Mouse (Mus musculus) monocyte, adult 2 months (primary cell): Measurements from ENCODE around the gene Degs2.
"Not testable (repeated sequence)": the region's sequence is repeated elsewhere in the genome, so short reads cannot be mapped to it uniquely, and the experiment has no call there.

Experiments used
- DNase-seq, 2 experiments: peaks; one replicate each; pipeline ENCODE4 v3.0.0; 2022; ENCODE audit warnings: low spot score in 2 of 2, low read depth in 1 of 2

Gene Degs2

DNA sequence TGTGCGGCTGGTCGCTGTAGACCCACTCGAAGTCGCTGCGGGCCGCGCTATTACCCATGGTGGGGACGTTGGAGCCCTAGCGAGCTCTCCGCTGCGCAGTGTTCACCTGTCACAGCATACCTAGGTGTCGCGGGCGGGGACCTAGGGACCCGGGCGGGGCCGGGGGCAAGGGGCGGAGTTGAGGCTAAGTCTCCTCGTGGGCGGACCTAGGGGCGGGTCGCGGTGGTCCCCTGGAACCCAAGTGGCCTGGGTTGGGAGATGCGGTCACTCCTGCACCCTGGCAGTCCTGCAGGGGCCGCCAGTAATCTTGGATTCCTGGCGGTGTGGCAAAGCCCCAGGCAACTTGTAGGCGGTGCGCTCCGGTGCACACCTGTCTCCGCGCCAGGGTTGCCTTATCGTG lies at the start of gene Degs2:
TSS of gene Degs2 (minus strand) at position 131 of the 400 bp plus-strand sequence.
- DNase-seq, result no peak

DNA sequence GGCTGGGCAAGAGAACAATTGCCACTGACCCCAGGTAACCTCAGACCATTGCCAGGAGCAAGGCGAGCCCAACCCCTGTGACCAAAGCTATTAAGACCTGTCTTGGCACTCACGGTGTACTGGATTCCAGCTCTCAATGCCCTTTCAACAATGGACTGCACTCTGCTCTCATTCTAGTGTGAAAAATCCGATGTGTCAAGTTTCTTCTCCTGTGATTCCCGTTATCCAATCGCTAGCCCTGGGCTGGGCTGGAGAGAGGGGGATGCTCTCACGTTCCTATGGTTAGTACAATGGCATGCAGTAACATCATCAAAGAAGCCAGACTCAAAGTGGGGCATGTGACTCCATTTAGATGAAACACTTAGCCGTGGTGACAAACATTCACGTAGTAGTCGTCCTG lies 49.7 kb upstream of the Degs2 start:
- DNase-seq, result no peak

DNA sequence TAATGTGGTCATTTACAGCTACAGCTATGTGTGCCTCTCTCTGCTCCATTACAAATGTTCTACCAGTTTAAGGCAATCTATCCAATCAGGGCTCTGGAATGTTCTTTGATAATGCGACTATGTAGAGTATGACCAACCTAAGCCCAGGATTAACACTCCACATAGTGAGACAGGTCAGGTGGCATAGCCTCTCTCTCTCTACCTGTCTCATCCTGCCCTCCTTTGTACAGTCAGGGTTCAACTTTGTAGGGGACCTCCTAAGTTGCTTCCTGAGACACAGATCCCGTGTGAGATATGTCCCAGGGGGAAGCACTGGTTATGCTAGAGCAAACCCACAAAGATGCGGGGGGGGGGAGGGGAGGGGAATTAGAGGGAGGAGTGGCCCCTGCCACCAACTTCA lies 48.1 kb upstream of the Degs2 start:
- DNase-seq, result no peak

- DNase-seq, result no peak
Observed at GRCm38 (mm10) chr12:108749454-108749853, 47.3 kb upstream of the Degs2 start.

DNA sequence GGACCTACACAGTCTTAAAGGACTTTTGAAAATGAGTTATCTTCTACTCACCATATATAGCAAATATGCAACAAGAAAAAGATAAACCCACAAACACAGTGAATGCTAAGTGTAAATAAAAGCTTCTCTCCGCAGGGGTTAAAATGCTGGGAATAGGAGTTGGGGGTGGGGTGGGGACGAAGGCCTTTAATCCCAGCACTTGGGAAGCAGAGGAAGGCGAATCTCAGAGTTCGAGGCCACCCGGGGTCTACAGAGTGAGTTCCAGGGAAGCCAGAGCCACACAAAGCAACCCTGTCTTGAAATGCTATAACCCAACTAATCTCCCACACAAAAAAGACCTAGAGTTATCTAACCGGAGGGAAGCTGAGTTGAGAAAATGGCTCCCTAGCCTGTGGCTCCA lies 46.9 kb upstream of the Degs2 start:
- DNase-seq, result no peak

- no peak for DNase-seq
Observed at GRCm38 (mm10) chr12:108745990-108746389, 43.9 kb upstream of the Degs2 start.

DNA sequence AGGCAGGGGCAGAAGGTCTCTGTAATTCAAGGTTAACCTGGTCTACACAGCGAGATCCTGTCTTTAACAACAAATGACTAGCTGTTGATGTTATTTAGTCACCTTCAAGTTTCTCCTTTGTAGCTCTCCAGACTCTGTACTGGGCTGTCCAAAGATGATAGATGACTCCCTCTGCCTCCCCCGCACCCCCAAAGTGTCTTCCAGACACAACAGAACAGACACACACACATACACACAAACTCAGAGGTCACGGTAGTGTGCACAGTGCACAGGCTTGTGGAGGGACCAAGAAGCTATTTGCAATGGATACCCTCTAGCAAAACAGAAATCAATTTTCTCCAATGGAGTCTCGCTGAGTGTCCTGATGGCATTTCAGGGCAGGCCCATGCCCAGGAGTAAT lies 40.1 kb upstream of the Degs2 start:
- DNase-seq, result no peak

DNA sequence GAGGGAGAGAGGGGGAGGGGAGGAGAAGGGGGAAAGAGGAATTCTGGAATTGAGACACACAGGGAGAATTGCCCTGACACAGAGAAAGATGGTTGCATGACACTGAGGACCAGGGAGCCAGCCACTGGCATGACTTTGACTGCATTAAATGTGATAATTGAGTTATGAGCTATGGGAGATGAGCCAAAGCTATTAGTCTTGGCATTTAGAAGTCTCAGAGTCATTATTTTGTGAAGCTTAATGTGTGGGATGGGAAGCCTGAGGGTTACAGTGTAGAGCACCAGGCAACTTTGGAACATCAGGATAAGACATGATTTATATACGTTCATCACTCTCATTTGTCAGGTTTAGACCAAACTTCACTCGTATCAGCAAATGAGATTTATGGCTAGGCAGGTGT lies 39.4 kb upstream of the Degs2 start:
- no peak for DNase-seq

DNA sequence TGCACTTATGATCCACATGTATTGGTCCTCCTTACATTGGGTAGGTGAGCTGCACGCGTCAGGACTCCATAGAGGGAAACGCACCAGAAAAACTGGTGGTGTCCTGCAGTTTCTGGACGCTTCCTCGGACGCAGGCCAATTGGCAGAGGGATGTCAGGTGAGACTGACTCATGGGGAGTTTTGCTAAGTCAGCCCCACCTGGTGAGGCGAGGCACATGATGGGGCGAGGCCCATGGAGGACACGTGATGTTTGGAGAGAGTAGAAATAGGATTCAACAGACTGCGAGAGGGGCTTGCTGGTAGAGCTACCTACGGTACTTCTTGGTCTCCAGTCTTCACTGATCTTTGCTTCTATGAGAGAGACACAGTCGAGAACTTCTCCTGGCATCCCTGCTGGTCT lies 36.6 kb upstream of the Degs2 start:
- DNase-seq, result no peak

DNA sequence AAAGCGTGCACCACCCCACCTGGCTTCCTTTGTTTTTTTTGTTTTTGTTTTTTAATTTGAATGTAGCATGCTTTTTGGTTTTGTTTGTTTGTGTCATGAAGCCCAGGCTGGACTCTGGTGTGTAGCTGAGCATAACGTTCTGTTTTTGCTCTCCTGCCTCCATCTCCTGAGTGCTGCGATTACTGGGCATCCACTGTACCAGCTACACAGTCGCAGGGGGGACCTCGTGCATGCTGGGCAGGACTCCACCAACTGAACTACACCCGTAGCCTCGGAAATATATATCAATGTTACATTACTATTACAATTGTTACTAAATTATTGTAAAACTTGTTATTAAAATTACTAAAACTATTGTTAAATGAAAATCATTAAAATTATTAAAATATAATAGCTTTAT lies 35.7 kb upstream of the Degs2 start:
- no peak for DNase-seq

DNA sequence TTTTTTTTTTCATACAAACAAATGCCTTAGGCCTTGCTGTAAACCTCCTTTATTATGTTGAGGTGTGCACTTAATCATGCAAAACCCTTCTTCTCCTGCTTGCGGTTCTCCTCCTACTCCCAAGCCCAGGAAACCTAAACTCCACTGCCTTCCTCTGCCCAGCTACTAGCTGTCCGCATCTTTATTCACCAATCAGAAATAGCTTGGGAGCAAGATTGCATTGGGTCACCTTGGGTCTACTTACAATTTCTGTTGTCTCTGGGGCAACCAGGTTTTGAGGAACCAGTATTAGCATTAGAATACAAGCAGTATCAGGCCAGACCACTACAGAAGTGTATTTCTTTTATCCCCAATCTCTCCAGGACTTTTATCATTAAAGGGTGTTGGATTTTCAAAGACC lies 32.3 kb upstream of the Degs2 start:
- no peak for DNase-seq

GRCm38 (mm10) chr12:108723841-108724240 lies 21.7 kb upstream of the Degs2 start:
- DNase-seq, result no peak

DNA sequence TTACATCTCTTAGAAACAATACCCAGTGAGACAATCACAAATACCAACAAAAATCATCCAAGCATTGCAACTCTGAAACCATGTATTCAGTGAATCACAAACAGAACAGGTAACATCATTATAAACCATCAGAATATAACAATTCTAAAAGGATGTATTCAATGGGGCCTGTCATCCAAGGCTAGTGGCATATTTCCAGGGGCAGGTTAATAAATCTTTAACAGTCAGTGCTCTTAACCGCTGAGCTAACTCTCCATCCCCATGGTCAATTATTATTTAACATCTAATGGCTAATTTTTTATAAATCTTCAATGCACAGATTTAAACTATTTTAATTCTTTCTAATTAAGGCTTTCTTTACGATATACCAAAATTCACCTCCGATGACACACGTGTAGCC lies 20.3 kb upstream of the Degs2 start:
- no peak for DNase-seq

- DNase-seq, result no peak
Observed at GRCm38 (mm10) chr12:108718485-108718884, 16.4 kb upstream of the Degs2 start.

- DNase-seq, result no peak
Observed at GRCm38 (mm10) chr12:108715854-108716253, 13.7 kb upstream of the Degs2 start.

DNA sequence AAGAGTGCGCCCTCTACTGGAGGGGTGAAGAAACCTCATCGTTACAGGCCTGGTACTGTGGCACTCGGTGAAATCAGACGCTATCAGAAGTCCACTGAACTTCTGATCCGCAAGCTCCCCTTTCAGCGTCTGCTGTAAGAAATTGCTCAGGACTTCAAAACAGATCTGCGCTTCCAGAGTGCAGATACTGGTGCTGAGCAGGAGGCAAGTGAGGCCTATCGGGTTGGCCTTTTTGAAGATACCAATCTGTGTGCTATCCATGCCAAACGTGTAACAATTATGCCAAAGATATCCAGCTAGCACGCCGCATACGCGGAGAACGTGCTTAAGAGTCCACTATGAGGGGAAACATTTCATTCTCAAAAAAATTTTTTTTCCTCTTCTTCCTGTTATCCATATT lies 11.9 kb upstream of the Degs2 start:
- DNase-seq, result not testable (repeated sequence)

DNA sequence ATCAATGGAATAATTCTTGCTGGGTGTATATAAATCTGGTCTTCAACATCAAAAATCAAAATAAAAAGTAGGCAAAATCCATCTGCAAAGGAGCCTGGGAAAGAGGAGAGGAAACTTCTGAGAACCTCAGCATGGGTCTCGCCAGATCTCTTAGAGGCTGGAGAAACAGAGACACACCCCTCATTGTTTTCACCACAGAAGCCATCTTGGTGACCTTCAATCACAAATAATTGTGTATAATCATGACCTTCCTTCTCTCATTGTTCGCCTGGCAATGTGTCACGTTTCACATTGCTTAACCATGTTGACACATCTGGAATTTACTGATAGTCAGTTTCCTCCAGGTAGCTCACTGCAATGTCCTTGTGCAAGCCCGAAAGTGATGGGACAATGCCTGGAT lies 10.4 kb upstream of the Degs2 start:
- no peak for DNase-seq

GRCm38 (mm10) chr12:108710861-108711615 lies 8.9 kb upstream of the Degs2 start:
- DNase-seq, result no peak

DNA sequence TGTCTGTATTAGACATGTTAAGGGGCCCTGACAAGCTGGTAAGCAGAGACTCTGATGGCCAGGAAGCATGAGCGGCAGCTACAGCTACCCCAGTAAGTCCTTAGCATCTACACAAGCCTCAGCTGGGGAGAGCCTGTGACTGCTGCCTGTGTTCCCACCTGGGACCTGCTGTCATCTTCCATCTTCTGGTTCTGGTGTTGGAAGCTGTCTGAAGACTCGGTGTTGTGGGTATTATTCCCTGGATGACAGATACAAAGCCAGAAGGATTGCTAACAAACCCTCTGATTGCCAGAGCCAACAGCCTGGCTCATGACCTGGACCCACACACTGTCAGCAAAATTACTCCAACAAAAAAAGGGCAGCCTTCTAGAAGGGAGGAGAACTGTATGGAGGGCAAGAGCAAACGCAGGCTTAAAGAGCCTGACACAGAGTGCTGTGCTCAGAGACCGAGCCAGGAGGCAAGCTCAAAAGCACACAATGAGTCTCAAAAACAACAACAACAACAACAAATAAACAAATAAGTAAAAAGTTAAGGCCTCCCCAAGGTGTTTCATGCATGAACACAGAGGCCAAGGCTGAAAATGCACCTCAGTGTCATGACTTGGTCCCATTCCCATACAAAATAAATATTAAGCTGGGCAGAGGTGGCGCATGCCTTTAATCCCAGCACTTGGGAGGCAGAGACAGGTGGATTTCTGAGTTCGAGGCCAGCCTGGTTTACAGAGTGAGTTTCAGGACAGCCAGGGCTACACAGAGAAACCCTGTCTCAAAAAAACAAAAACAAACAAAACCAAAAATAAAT lies 8.1 kb upstream of the Degs2 start:
- no peak for DNase-seq

DNA sequence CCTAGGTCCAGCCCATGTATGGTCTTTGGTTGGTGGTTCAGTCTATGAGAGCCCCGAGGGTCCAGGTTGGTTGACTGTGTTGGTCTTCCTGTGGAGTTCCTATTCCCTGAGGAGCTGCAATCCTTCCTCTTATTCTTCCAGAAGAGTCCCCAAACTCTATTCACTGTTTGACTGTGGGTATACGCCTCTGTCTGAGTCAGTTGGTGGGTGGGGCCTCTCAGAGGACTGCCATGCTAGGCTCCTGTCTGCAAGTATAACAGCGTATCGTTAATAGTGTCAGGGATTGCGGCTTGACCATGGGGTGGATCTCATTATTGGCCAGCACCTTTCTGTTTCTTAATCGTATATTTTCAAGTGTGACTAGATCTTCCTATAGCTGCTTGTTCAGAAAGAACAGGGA lies 7.3 kb upstream of the Degs2 start:
- DNase-seq, result no peak

DNA sequence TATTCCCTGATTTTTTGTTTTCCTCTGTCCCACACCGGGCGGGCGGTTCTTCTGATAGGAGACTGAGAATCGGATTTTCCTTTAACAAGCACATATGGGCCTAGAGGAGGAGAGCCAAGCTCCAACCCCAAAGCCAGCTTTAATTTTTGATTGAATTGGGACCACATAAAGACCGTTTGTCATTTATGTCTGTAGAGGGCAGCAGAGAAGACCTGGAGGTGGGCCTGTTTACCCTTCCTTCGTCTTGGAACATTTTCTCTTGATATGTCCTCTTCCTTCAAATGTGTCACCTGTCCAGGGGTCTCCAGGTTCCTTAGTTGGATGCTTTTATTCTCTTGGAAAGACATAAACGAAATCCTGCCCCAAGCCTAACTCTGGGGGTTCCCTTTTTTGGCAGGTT lies 4.0 kb upstream of the Degs2 start:
- no peak for DNase-seq

GRCm38 (mm10) chr12:108705486-108705885 lies 3.4 kb upstream of the Degs2 start:
- no peak for DNase-seq

- no peak for DNase-seq
Observed at GRCm38 (mm10) chr12:108701221-108701620, 894 bp downstream of the Degs2 start.
